Mouse (Mus musculus): ENCODE measurements around the gene Fnbp1l. TPM values are rescaled to one million over a fixed set of nuclear protein-coding genes. Genes with fewer than 3 reads are reported as not detected.

Gene Fnbp1l
- polyA plus RNA-seq, 1 experiment from 2014 or later, result 52.9 TPM

DNA sequence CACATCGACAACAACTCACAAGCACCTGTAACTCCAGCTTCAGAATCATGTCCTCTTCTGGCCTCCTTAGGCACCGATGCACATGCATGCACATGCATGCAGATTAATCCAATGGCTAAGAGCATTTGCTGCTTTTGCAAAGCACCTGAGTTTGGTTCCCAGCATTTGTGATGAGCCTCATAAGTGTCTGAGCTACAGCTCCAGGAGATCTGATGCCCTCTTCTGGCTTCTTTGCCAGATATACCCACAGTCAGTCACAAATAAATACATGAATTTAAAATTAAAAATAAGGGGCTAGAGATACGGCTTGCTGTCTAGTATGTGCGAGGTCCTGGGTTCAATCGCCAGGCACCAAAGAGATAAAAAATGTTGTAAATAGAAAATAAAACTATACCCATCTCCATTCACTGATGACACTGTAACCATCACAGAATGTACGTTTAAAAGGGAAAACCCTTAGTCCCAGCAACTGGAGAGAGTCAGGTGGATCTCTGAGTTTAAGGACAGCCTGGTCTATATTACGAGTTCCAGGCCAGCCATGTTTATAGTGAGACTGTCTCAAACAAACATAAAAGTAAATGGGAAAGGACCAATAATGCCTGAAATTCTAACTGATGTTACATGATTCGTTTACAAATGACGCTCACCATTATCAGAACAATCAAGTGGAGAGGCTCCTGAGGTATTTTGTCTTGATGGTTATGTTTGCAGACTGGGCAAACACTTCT lies 1.7 kb downstream of the Fnbp1l start:
- no peak for DNase-seq (ENCODE audit: low spot score)
- H3K4me1 ChIP-seq (replicated peaks; ENCODE audit: control insufficient read depth, insufficient read depth, low read length), result peaks cover 24% of the 10 kb centered on the region
- WGBS, result 39% methylated on average over 9 of the region's 9 CpGs
- H3K36me3 ChIP-seq (ENCODE audit: control insufficient read depth, insufficient read depth, low read length), result no peaks in the 10 kb centered on the region
- peak overlapping the region; percentile 98 for H3K9ac ChIP-seq (ENCODE audit: low read length)
- H3K4me3 ChIP-seq (ENCODE audit: low read depth, low read length), result peak overlapping the region; percentile 87
- peak overlapping the region; percentile 96; the same call in 1 of the 2 replicates for H3K27ac ChIP-seq (ENCODE audit: low read depth)
- H3K27me3 ChIP-seq (replicated peaks; ENCODE audit: control insufficient read depth, insufficient read depth, low read length), result no peaks in the 10 kb centered on the region
- H3K9me3 ChIP-seq (ENCODE audit: control insufficient read depth, low read length), result no peaks in the 10 kb centered on the region
- H3K4me2 ChIP-seq (ENCODE audit: low read length), result peak overlapping the region; percentile 87
- ATAC-seq (replicated peaks; ENCODE audit: low FRiP score, low TSS enrichment, low read depth), result no peak

DNA sequence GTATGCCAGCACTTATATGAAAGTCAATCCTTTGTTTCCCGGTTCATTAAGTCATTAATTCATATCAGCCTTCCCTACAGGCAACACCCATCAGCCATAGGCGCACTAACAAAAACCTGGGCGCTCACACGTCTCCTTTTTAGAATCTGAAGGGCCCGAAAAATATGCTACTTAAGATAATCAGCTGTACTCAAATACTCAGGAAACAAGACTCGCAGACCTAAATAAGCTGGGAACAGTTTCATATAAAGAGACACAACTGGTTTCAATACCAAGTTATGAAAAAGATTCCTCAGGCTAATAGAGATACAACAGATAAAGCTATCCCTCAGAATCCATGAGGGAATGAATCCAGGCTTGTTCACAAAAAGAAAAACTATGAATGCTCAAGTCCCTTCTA lies 7.0 kb downstream of the Fnbp1l start:
- Histone ChIP-seq H3K9ac (ENCODE audit: low read length) (no peak overlapping the region), H3K27ac (ENCODE audit: low read depth) (no peak overlapping the region), H3K27me3 (replicated peaks; ENCODE audit: control insufficient read depth, insufficient read depth, low read length) (no peaks in the 10 kb centered on the region), H3K4me2 (ENCODE audit: low read length) (no peak overlapping the region), H3K36me3 (ENCODE audit: control insufficient read depth, insufficient read depth, low read length) (peaks cover 4% of the 10 kb centered on the region; the same call in 1 of the 2 replicates), H3K4me3 (ENCODE audit: low read depth, low read length) (no peak overlapping the region), H3K4me1 (replicated peaks; ENCODE audit: control insufficient read depth, insufficient read depth, low read length) (peaks cover 14% of the 10 kb centered on the region), H3K9me3 (ENCODE audit: control insufficient read depth, low read length) (no peaks in the 10 kb centered on the region)
- ATAC-seq (replicated peaks; ENCODE audit: low FRiP score, low TSS enrichment, low read depth), result no peak
- DNase-seq (ENCODE audit: low spot score), result no peak
- 81% methylated on average over 6 of the region's 6 CpGs for WGBS

DNA sequence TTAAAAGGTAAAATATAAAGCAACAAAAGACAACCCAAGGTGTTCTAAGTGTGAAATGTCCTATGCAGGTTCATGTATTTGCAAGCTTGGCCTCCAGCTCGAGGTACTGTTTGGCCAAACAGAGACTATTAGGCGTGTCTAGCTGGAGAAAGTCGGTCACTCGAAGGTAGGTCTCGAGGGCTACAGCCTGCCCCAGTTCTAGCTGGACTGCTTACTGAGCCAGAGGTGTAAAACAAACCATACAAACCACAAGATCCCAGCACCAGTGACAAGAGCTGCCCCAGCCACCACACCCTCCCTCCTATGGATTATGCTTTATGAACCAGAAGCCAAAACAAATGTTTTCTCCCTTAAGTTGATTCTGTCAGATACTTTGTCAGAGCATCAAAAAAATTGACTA lies 7.8 kb downstream of the Fnbp1l start:
- Histone ChIP-seq H3K4me3 (ENCODE audit: low read depth, low read length) (no peak overlapping the region), H3K36me3 (ENCODE audit: control insufficient read depth, insufficient read depth, low read length) (peaks cover 4% of the 10 kb centered on the region; the same call in 1 of the 2 replicates), H3K4me2 (ENCODE audit: low read length) (no peak overlapping the region), H3K9me3 (ENCODE audit: control insufficient read depth, low read length) (no peaks in the 10 kb centered on the region), H3K4me1 (replicated peaks; ENCODE audit: control insufficient read depth, insufficient read depth, low read length) (peaks cover 7% of the 10 kb centered on the region), H3K27me3 (replicated peaks; ENCODE audit: control insufficient read depth, insufficient read depth, low read length) (no peaks in the 10 kb centered on the region), H3K9ac (ENCODE audit: low read length) (no peak overlapping the region), H3K27ac (ENCODE audit: low read depth) (no peak overlapping the region)
- DNase-seq (ENCODE audit: low spot score) (no peak), ATAC-seq (replicated peaks; ENCODE audit: low FRiP score, low TSS enrichment, low read depth) (no peak)
- WGBS, result 67% methylated on average over 5 of the region's 5 CpGs

DNA sequence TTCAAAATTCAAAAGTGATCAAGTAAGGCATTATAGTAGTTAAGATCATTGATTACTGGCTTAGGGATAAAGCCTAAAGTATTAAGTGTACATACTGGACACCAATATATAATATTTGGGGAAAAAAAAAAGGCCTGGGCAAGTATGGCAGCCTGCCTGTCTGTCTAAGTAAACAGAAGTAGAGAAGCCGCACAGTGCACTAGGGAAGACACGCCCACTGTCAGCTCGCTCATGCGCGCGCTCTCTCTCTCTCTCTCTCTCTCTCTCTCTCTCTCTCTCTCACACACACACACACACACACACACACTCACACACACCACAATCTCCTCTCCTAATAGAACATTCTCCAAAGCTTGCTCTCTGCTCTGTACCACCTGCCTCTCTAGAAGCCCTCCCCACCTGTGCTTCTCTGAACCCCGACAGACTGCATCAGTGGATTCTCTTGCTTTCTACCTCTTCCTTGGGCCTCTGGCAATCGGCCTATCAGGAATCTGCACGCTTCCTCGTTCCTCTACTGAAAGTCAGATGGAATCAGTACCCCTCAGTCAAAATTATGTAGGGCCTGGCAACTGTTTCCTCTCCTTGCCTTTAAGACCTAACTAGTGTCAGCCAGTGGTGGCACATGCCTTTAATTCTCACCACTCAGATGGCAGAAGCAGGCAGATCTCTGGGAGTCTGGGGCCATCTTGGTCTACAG lies 13.3 kb downstream of the Fnbp1l start:
- 77% methylated on average over 10 of the region's 10 CpGs for WGBS
- no peaks in the 10 kb centered on the region for H3K9me3 ChIP-seq (ENCODE audit: control insufficient read depth, low read length)
- ATAC-seq (replicated peaks; ENCODE audit: low FRiP score, low TSS enrichment, low read depth), result no peak
- no peak overlapping the region for H3K4me2 ChIP-seq (ENCODE audit: low read length)
- DNase-seq (ENCODE audit: low spot score), result no peak
- peaks cover 4% of the 10 kb centered on the region; the same call in 1 of the 2 replicates for H3K36me3 ChIP-seq (ENCODE audit: control insufficient read depth, insufficient read depth, low read length)
- no peak overlapping the region for H3K9ac ChIP-seq (ENCODE audit: low read length)
- no peak overlapping the region for H3K27ac ChIP-seq (ENCODE audit: low read depth)
- H3K4me3 ChIP-seq (ENCODE audit: low read depth, low read length), result no peak overlapping the region
- H3K27me3 ChIP-seq (replicated peaks; ENCODE audit: control insufficient read depth, insufficient read depth, low read length), result no peaks in the 10 kb centered on the region
- H3K4me1 ChIP-seq (replicated peaks; ENCODE audit: control insufficient read depth, insufficient read depth, low read length), result 0 out of 2 replicates have a peak, but pooled peaks cover 2% of the 10 kb centered on the region

DNA sequence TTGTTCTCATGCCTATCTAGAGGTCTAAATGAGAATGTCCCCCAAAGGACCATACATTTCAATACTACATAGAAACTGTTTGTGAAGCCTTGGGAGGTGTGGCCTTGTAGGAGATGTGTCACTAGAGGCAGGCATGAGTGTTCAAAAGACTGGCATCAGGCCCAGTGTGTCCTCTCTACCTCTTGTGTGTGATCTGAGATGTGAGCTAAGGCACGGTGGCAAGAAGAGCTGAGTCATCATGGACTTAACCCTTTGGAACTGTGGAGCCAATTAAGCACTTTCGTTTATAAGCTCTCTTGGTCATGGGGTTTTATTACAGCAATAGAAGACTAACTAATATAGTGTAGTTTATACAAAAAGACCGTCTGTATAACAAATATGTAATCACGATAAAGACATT lies 16.3 kb downstream of the Fnbp1l start:
- Histone ChIP-seq H3K27me3 (replicated peaks; ENCODE audit: control insufficient read depth, insufficient read depth, low read length) (no peaks in the 10 kb centered on the region), H3K9me3 (ENCODE audit: control insufficient read depth, low read length) (no peaks in the 10 kb centered on the region), H3K27ac (ENCODE audit: low read depth) (no peak overlapping the region), H3K4me3 (ENCODE audit: low read depth, low read length) (no peak overlapping the region), H3K4me1 (replicated peaks; ENCODE audit: control insufficient read depth, insufficient read depth, low read length) (0 out of 2 replicates have a peak, but pooled peaks cover 2% of the 10 kb centered on the region), H3K36me3 (ENCODE audit: control insufficient read depth, insufficient read depth, low read length) (no peaks in the 10 kb centered on the region), H3K9ac (ENCODE audit: low read length) (no peak overlapping the region), H3K4me2 (ENCODE audit: low read length) (no peak overlapping the region)
- DNase-seq (ENCODE audit: low spot score) (no peak), ATAC-seq (replicated peaks; ENCODE audit: low FRiP score, low TSS enrichment, low read depth) (no peak)
- 71% methylated on average over 4 of the region's 4 CpGs for WGBS

DNA sequence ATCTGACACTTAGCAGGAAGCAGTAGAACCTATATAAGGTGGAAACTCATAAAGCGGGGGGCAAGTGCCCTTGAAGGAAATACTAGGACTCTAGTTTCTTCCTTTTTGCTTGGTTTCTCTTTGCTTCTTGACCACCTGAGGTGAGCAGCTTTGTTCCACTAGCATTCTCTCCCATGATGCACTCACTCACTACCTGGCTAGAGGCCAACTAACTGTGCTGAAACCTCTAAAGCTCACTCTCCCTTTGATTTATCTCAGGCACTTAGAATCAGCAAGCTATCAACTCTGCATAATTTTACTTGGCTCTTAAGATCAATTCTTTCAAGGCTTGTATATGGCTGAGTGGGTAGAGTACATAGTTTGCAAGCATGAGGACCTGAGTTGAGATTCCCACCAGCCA lies 17.1 kb downstream of the Fnbp1l start:
- H3K4me1 ChIP-seq (replicated peaks; ENCODE audit: control insufficient read depth, insufficient read depth, low read length), result 0 out of 2 replicates have a peak, but pooled peaks cover 2% of the 10 kb centered on the region
- 0 out of 2 replicates have a peak, but pooled peaks cover 5% of the 10 kb centered on the region for H3K36me3 ChIP-seq (ENCODE audit: control insufficient read depth, insufficient read depth, low read length)
- ATAC-seq (replicated peaks; ENCODE audit: low FRiP score, low TSS enrichment, low read depth) (no peak), DNase-seq (ENCODE audit: low spot score) (no peak)
- H3K27me3 ChIP-seq (replicated peaks; ENCODE audit: control insufficient read depth, insufficient read depth, low read length), result no peaks in the 10 kb centered on the region
- H3K4me3 ChIP-seq (ENCODE audit: low read depth, low read length), result no peak overlapping the region
- no peaks in the 10 kb centered on the region for H3K9me3 ChIP-seq (ENCODE audit: control insufficient read depth, low read length)
- no peak overlapping the region for H3K4me2 ChIP-seq (ENCODE audit: low read length)
- no peak overlapping the region for H3K27ac ChIP-seq (ENCODE audit: low read depth)
- WGBS, result 94% methylated on average over 1 of the region's 1 CpGs
- no peak overlapping the region for H3K9ac ChIP-seq (ENCODE audit: low read length)

DNA sequence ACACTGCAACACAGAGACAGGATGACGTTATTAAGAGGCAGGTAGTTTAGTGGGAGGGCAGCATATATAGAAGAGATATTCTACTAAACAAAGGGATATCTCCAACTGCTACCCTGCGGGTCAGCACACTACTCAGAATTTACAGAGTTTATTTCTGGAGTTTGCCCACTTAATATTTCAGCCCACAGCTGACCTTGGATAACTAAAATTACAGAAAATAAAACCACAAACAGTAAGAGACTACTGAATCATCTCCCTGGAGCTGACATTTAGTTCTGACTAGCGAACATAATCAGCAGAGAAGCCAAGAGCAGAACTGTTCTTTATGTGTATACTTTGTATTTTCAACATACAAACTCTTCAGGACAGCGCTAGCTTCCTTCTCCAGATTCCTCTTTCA lies 20.2 kb downstream of the Fnbp1l start:
- DNase-seq (ENCODE audit: low spot score) (no peak), ATAC-seq (replicated peaks; ENCODE audit: low FRiP score, low TSS enrichment, low read depth) (no peak)
- no peak overlapping the region for H3K9ac ChIP-seq (ENCODE audit: low read length)
- H3K4me3 ChIP-seq (ENCODE audit: low read depth, low read length), result no peak overlapping the region
- H3K36me3 ChIP-seq (ENCODE audit: control insufficient read depth, insufficient read depth, low read length), result 0 out of 2 replicates have a peak, but pooled peaks cover 6% of the 10 kb centered on the region
- H3K4me2 ChIP-seq (ENCODE audit: low read length), result no peak overlapping the region
- no peaks in the 10 kb centered on the region for H3K27me3 ChIP-seq (replicated peaks; ENCODE audit: control insufficient read depth, insufficient read depth, low read length)
- no peak overlapping the region for H3K27ac ChIP-seq (ENCODE audit: low read depth)
- 0 out of 2 replicates have a peak, but pooled peaks cover 2% of the 10 kb centered on the region for H3K4me1 ChIP-seq (replicated peaks; ENCODE audit: control insufficient read depth, insufficient read depth, low read length)
- 67% methylated on average over 4 of the region's 4 CpGs for WGBS
- H3K9me3 ChIP-seq (ENCODE audit: control insufficient read depth, low read length), result no peaks in the 10 kb centered on the region

DNA sequence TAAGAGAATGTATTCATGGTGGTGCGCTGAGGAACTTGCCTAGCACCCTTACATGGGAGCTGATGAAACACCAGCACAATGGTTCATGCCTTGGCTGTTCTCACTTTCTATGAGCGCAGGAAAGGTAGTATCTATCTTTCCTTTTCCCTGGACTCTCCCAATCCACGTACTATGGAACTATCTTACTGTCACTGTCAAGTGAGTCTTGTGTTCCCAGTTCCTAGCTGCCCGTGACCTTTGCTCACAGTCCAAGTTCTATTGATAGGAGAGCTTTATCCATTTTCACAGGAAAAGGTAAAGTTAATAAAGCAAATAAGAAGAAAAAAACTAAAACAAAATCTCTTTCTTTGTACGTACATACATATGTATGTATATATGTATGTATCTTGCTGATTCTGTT lies 28.7 kb downstream of the Fnbp1l start:
- Histone ChIP-seq H3K4me1 (replicated peaks; ENCODE audit: control insufficient read depth, insufficient read depth, low read length) (no peaks in the 10 kb centered on the region), H3K9me3 (ENCODE audit: control insufficient read depth, low read length) (no peaks in the 10 kb centered on the region), H3K4me2 (ENCODE audit: low read length) (no peak overlapping the region), H3K27me3 (replicated peaks; ENCODE audit: control insufficient read depth, insufficient read depth, low read length) (no peaks in the 10 kb centered on the region), H3K27ac (ENCODE audit: low read depth) (no peak overlapping the region), H3K36me3 (ENCODE audit: control insufficient read depth, insufficient read depth, low read length) (peaks cover 30% of the 10 kb centered on the region; the same call in 1 of the 2 replicates), H3K4me3 (ENCODE audit: low read depth, low read length) (no peak overlapping the region), H3K9ac (ENCODE audit: low read length) (no peak overlapping the region)
- 85% methylated on average over 5 of the region's 5 CpGs for WGBS
- DNase-seq (ENCODE audit: low spot score), result no peak
- ATAC-seq (replicated peaks; ENCODE audit: low FRiP score, low TSS enrichment, low read depth), result no peak
